Mouse (Mus musculus) intestine, embryonic 14.5 days (tissue): ENCODE results near the gene Masp2. TPM values are rescaled to one million over a fixed set of nuclear protein-coding genes. Genes with fewer than 3 reads are reported as not detected.

Experiments
- ATAC-seq: fragments of 200-750 bp; cut with Nextera tagmentation; replicated peaks from 2 replicates; pipeline ENCODE4 v1.8.0; 2017; ENCODE audit warnings: low read depth, moderate number of reproducible peaks, moderate TSS enrichment, moderate library complexity; ENCODE audit not compliant: low FRiP score, low TSS enrichment
- DNase-seq: peaks from one replicate; pipeline ENCODE4 v3.0.0-alpha.2; 2018; ENCODE audit warnings: low spot score
- H3K27ac ChIP-seq: fragments of 300-500 bp; sonication (generic); 2 replicates; pipeline ENCODE4 v1.5.1; 2014; ENCODE audit warnings: low read depth, mild to moderate bottlenecking, control low read depth
- H3K27me3 ChIP-seq: fragments of 300-500 bp; sonication (generic); replicated peaks from 2 replicates; pipeline ENCODE4 v1.6.1; 2014; ENCODE audit warnings: low read length, control low read depth; ENCODE audit not compliant: control insufficient read depth, insufficient read depth
- H3K36me3 ChIP-seq: fragments of 300-500 bp; sonication (generic); 2 replicates; pipeline ENCODE4 v1.6.1; 2014; ENCODE audit warnings: low read length, control low read depth; ENCODE audit not compliant: control insufficient read depth, insufficient read depth
- H3K4me1 ChIP-seq: fragments of 300-500 bp; sonication (generic); replicated peaks from 2 replicates; pipeline ENCODE4 v1.6.1; 2014; ENCODE audit warnings: low read length, control low read depth, mixed read lengths; ENCODE audit not compliant: control insufficient read depth, insufficient read depth
- H3K4me2 ChIP-seq: fragments of 300-500 bp; sonication (generic); 2 replicates; pipeline ENCODE4 v1.6.1; 2014; ENCODE audit warnings: low read length
- H3K4me3 ChIP-seq: fragments of 300-500 bp; sonication (generic); 2 replicates; pipeline ENCODE4 v1.5.1; 2014; ENCODE audit warnings: low read depth, low read length, control low read depth, mixed read lengths
- H3K9ac ChIP-seq: fragments of 300-500 bp; sonication (generic); 2 replicates; pipeline ENCODE4 v1.6.1; 2014; ENCODE audit warnings: mild to moderate bottlenecking, low read length
- H3K9me3 ChIP-seq: fragments of 300-500 bp; sonication (generic); 2 replicates; pipeline ENCODE4 v1.6.1; 2016; ENCODE audit warnings: low read length, control low read depth; ENCODE audit not compliant: control insufficient read depth
- WGBS: fragments of 180-500 bp; shearing (Covaris S2); extraction: QIAGEN DNeasy Blood & Tissue Kit; methylation state at CpG from one replicate; pipeline ENCODE4 v1.1.7; 2014; 5-methylcytosine and 5-hydroxymethylcytosine counted together
- polyA plus RNA-seq: library from polyadenylated mRNA; unstranded; fragments of >200 nt; fragmentation: Nextera tagmentation; extraction: Ambion mirVana; gene quantifications from 2 replicates; pipeline ENCODE4 v1.2.1, GENCODE M21; 2014

Gene Masp2
- polyA plus RNA-seq, 1 experiment from 2014 or later = 0.28 TPM

GRCm38 (mm10) chr4:148620718-148621117 lies 18.4 kb downstream of the Masp2 start:
- H3K4me3 ChIP-seq = no peak overlapping the region
- H3K9me3 ChIP-seq = no peaks in the 10 kb centered on the region
- no peak for ATAC-seq
- no peak overlapping the region for H3K4me2 ChIP-seq
- no peaks in the 10 kb centered on the region for H3K27me3 ChIP-seq
- H3K9ac ChIP-seq = no peak overlapping the region
- no peak overlapping the region for H3K27ac ChIP-seq
- WGBS = 96% methylated on average over 1 of the region's 1 CpGs
- peaks cover 93% of the 10 kb centered on the region for H3K36me3 ChIP-seq
- DNase-seq = no peak
- H3K4me1 ChIP-seq = peaks cover 13% of the 10 kb centered on the region

GRCm38 (mm10) chr4:148622485-148622884 lies 20.1 kb downstream of the Masp2 start:
- 92% methylated on average over 4 of the region's 4 CpGs for WGBS
- Histone ChIP-seq H3K4me2 (no peak overlapping the region), H3K27ac (no peak overlapping the region), H3K4me3 (no peak overlapping the region), H3K9ac (no peak overlapping the region), H3K4me1 (peaks cover 13% of the 10 kb centered on the region), H3K27me3 (no peaks in the 10 kb centered on the region), H3K36me3 (peaks cover 76% of the 10 kb centered on the region), H3K9me3 (no peaks in the 10 kb centered on the region)
- no peak for ATAC-seq
- no peak for DNase-seq

DNA sequence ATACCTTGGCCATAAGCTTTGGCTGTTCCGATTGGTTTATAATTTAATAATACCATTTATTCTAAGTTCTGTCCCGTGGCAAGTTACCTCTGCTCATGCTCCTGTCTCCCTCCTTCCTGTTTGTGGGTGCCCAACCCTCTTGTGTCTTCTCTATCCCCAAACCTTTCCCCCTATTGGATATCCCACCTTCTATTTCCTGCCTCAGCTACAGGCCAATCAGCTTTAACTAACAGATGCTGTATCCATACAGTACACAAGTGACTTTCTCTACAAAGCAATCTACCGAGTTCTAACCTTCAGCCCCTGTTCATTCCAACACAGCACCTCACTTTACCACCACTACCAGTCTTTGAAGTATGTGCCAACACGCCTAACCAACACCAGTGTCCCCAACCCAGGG lies 21.3 kb downstream of the Masp2 start:
- no peak overlapping the region for H3K4me2 ChIP-seq
- no peak overlapping the region for H3K4me3 ChIP-seq
- DNase-seq (no peak), ATAC-seq (no peak)
- no peak overlapping the region for H3K9ac ChIP-seq
- peaks cover 13% of the 10 kb centered on the region for H3K4me1 ChIP-seq
- no peak overlapping the region for H3K27ac ChIP-seq
- WGBS = 75% methylated on average over 4 of the region's 4 CpGs
- no peaks in the 10 kb centered on the region for H3K27me3 ChIP-seq
- H3K36me3 ChIP-seq = peaks cover 67% of the 10 kb centered on the region
- no peaks in the 10 kb centered on the region for H3K9me3 ChIP-seq

GRCm38 (mm10) chr4:148625010-148625409 lies 22.7 kb downstream of the Masp2 start:
- Histone ChIP-seq H3K27ac (no peak overlapping the region), H3K4me3 (peak overlapping the region; percentile 67), H3K4me1 (peaks cover 13% of the 10 kb centered on the region), H3K9me3 (no peaks in the 10 kb centered on the region), H3K4me2 (peak overlapping the region; percentile 82), H3K27me3 (no peaks in the 10 kb centered on the region), H3K9ac (peak overlapping the region; percentile 16; the same call in 1 of the 2 replicates), H3K36me3 (peaks cover 53% of the 10 kb centered on the region)
- DNase-seq (peak; percentile 51), ATAC-seq (no peak)
- 85% methylated on average over 10 of the region's 10 CpGs for WGBS

GRCm38 (mm10) chr4:148625756-148626622 lies 23.6 kb downstream of the Masp2 start:
- H3K9ac ChIP-seq = peak overlapping the region; percentile 92
- H3K27ac ChIP-seq = peak overlapping the region; percentile 88
- no peak for DNase-seq
- H3K4me1 ChIP-seq = peaks cover 13% of the 10 kb centered on the region
- under 1% methylated on average over 57 of the region's 57 CpGs for WGBS
- peak overlapping the region; percentile 82 for H3K4me2 ChIP-seq
- peak; percentile 54 for ATAC-seq
- peaks cover 43% of the 10 kb centered on the region for H3K36me3 ChIP-seq
- H3K4me3 ChIP-seq = peak overlapping the region; percentile 67
- no peaks in the 10 kb centered on the region for H3K9me3 ChIP-seq
- H3K27me3 ChIP-seq = no peaks in the 10 kb centered on the region

DNA sequence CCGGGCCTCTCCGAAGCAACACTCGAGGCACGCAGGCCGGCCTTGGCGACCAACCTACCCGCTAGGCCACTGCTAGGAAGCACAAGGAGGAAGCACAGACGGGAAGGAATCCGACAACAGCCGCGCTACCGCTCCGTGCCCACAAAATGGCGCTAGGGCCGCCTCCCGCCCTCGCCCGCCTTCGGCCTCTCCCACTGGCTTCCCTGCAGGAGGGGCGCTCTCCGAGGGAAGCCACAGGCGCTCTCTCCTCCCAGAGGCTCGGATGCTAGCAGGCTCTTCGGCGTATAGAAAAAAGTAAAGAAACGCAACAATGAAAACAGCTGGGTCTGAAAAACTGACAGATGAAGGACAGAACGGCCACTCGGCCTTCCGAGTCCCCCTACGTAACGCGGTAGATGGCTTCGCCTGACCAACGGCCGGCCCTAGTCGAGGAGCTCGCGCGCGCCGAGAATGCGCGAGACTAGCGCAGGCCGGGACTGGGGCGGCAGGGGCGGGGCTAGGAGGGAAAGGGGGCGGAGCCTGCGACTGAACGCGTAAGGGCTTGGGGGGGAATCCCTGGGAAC lies 24.4 kb downstream of the Masp2 start, which contains the start of gene Tardbp:
Gene Tardbp (minus strand): TSS at position 397 of the 563 bp plus-strand sequence.
- ATAC-seq = peak; percentile 96
- H3K9me3 ChIP-seq = no peaks in the 10 kb centered on the region
- H3K4me1 ChIP-seq = peaks cover 13% of the 10 kb centered on the region
- peaks cover 36% of the 10 kb centered on the region for H3K36me3 ChIP-seq
- peak within 1 kb of the TSS; percentile 92 for H3K9ac ChIP-seq
- WGBS = under 1% methylated on average over 51 of the region's 51 CpGs
- H3K4me3 ChIP-seq = peak within 1 kb of the TSS; percentile 67
- peak; percentile 99 for DNase-seq
- H3K4me2 ChIP-seq = peak within 1 kb of the TSS; percentile 82
- H3K27me3 ChIP-seq = no peaks in the 10 kb centered on the region
- peak within 1 kb of the TSS; percentile 88 for H3K27ac ChIP-seq

- Histone ChIP-seq H3K9ac (peak overlapping the region; percentile 92; the same call in 1 of the 2 replicates), H3K4me1 (peaks cover 13% of the 10 kb centered on the region), H3K4me2 (peak overlapping the region; percentile 53), H3K4me3 (peak overlapping the region; percentile 67), H3K36me3 (peaks cover 30% of the 10 kb centered on the region), H3K9me3 (no peaks in the 10 kb centered on the region), H3K27ac (no peak overlapping the region), H3K27me3 (no peaks in the 10 kb centered on the region)
- DNase-seq (no peak), ATAC-seq (peak; percentile 13)
- WGBS = 64% methylated on average over 3 of the region's 3 CpGs
Measured at GRCm38 (mm10) chr4:148627246-148627645, 24.9 kb downstream of the Masp2 start.

DNA sequence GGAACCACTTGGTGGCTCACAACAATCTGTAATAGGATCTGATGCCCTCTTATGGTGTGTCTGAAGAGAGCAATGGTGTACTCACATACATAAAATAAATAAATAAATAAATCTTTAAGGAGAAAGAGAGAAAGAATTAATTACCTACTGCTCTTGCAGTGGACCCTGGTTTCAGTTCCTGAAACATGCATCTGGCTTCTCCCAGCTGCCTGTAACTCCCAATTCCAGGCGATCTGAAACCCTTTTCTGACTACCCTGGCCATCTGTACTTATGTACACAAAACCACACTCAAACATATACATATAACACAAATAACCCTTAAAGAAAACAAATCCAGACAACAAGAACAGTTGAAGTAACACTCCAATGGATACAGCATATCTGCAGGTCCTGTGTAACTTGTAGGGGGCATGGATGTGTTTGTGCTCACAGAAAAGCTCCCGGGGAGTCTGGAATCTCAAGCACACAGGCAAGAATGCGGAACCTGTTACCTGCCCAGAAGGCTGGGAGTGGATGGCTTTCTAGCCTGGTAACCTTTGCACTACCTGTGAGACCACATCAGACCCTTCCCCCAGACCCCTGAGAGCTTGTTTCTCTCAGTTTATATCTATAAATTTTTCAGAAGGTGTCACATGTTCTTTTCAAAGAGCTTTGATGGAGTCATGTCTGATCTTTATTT lies 29.8 kb downstream of the Masp2 start:
- H3K9ac ChIP-seq = no peak overlapping the region
- no peak for DNase-seq

More for the DNA sequence above, 29.8 kb downstream of the Masp2 start:
- WGBS = 58% methylated on average over 3 of the region's 3 CpGs
- H3K4me3 ChIP-seq = no peak overlapping the region
- H3K9me3 ChIP-seq = no peaks in the 10 kb centered on the region
- ATAC-seq = no peak
- no peaks in the 10 kb centered on the region for H3K27me3 ChIP-seq
- H3K4me1 ChIP-seq = no peaks in the 10 kb centered on the region
- H3K36me3 ChIP-seq = no peaks in the 10 kb centered on the region
- no peak overlapping the region for H3K27ac ChIP-seq
- no peak overlapping the region for H3K4me2 ChIP-seq
